Mouse (Mus musculus): ENCODE data around the gene Cyb5b.

Cyb5b gene

DNA sequence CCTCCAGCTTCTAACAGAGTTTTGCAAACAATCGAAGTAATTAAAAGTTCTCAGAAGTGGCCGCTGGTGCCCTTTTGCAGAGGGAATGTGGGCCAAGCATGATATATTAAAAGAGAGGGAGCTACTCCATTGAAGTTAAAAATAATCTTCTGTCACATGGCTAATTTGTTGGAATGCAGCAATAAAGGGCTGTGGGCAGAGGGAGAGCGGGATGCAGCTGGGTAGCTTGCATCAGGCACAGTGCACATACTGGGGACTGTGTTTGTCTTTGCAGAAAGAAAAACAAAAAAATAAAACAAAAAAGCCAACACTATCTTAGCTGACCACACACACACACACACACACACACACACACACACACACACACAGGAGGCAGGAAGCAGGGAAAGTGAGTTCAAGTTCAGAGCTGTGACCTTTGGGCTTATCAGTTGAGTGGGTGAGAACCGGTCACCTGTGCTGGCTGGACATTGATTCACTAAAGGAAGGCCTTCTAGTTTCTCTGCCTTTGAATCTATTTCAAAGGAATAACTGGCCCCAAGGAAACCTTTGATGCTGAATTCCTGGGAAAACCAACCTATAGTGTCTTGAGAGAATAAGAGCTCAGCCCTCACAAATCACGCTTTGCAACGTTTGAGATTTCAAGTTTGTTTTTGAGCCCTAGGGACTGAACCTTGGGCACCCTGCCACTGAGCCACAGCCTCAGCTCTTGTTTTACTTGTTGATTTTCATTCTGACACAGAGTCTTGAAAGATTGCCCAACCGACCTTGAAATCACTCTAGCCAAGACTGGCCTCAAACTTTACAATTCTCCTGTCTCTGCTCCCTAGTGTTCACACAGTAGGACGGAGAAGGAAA is 21.0 kb upstream of the Cyb5b start:
- DNase-seq (ENCODE audit: low read depth in 2 of 2, low spot score in 2 of 2) = no peak

DNA sequence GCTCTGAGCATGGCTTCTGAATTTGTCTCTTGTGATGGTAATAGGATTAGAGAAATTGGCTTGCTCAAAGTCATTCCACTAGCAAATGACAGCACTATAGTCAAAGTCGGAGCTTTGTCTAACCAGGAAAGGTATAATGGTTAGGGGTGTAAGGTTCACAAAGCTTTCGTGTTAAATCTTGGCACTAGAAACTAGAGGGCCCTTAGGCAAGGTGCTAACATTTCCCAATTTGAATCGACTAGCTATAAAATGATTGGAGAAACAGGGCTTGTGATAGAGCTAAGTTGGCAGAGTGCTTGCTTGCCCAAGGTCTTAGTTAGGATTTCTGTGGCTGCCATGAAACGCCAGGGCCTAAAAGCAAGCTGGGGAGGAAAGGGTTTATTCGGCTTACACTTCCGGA is 20.4 kb upstream of the Cyb5b start:
- DNase-seq (ENCODE audit: low read depth in 2 of 2, low spot score in 2 of 2) = no peak

- no peak for DNase-seq (ENCODE audit: low read depth in 2 of 2, low spot score in 2 of 2)
Observed at GRCm38 (mm10) chr8:107132581-107133491, 17.6 kb upstream of the Cyb5b start.

DNA sequence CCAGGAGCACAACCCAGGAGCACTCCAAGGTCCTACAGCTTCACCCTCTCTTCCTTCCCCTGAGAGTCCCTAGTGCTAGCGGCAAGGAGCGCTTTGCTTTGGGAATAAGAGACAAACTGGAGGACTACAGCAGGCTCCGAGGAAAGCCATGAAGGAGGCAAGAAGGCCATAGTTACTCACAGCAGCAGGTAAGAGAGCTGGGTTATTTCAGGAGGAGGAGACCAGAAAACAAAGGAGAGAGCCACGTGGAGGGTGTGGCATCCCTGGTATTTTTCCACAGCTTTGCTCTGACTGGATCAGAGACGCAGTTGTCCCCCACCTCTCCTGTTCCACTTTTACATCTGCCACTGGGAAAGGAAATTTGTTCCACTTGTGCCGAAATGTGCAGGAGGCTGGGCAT is 16.6 kb upstream of the Cyb5b start:
- DNase-seq (ENCODE audit: low read depth in 2 of 2, low spot score in 2 of 2) = no peak

GRCm38 (mm10) chr8:107136003-107136612 is 14.3 kb upstream of the Cyb5b start:
- DNase-seq (ENCODE audit: low read depth in 2 of 2, low spot score in 2 of 2) = no peak

DNA sequence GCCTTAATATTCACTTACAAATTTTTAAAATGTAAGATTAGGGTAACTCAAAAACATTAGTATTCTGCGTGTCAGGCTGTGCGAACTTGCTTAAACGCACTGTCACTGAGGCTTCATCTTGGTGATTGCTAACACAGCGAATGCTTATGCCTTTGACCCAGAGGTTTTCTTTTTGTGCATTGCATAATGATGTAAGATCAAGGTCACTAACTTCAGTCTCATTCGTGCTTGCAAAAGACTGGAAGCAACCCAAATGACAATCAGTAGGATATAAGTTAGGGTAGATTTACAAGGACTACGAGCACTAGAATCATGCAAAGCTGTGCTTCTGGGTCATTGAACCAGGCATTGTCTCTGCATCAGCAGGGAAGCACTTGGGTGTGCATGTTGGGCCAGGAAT is 12.8 kb upstream of the Cyb5b start:
- DNase-seq (ENCODE audit: low read depth in 2 of 2, low spot score in 2 of 2) = no peak

- DNase-seq (ENCODE audit: low read depth in 2 of 2, low spot score in 2 of 2) = no peak
Observed at GRCm38 (mm10) chr8:107138338-107138737, 12.1 kb upstream of the Cyb5b start.

DNA sequence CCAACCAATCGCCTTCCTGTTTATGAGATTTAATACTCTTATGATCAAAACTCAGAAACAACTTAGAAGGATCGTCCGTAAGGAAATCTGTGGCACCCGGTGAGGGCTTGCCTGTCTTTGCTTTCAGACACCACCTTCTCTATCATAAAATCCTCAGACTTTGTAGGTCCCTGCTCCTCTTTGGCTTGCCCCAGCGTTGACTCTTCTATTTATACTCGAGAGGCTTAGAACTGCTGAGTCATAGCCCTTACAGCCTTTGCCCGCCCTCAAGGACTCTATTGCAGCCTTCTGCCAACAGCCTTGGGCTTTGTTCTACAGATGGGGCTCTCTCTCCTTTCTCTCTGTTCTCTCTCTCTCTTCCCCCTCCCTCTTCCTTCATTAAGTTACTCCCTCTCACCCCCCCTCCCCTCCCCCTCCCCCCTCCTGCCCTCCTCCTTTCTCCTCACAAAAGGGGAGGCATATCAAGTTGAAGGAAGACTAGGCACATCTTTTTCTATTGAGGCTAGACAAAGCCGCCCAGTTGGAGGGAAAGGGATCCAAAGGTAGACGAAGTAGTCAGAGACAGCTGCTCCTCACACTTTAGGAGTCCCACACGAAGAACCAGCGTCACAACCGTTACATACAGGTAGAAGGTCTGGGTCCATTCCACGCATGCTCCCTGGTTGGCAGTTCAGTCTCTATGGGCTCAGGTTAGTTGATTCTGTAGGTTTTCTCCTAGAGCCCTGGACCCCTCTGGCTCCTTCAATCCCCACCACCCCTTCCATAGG is 10.6 kb upstream of the Cyb5b start:
- DNase-seq (ENCODE audit: low read depth in 2 of 2, low spot score in 2 of 2) = no peak

GRCm38 (mm10) chr8:107142539-107142938 is 7.9 kb upstream of the Cyb5b start:
- DNase-seq (ENCODE audit: low read depth in 2 of 2, low spot score in 2 of 2) = no peak

- DNase-seq (ENCODE audit: low read depth in 2 of 2, low spot score in 2 of 2) = no peak
Observed at GRCm38 (mm10) chr8:107143501-107143900, 6.9 kb upstream of the Cyb5b start.

GRCm38 (mm10) chr8:107146186-107146585 is 4.3 kb upstream of the Cyb5b start:
- no peak for DNase-seq (ENCODE audit: low read depth in 2 of 2, low spot score in 2 of 2)

DNA sequence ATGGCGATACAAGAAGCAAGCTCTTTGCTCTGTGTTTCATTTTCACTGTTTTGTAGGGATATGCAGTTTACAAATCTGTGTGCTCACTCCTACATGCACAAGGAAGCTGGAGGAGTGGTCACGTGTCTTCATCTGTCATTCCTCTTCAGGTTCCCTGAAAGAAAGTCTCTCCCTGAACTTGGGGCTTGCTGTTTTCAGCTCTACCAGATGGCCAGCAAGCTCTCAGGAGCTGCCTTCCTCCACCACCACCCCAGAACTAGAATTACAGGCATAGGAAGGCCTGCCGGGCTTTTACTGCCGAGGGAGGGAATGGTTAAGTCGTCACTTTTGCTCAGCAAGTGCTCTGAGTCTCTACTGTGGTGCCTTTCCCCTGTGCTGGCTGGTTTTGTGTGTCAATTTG is 1.6 kb upstream of the Cyb5b start:
- DNase-seq (ENCODE audit: low read depth in 2 of 2, low spot score in 2 of 2) = no peak

DNA sequence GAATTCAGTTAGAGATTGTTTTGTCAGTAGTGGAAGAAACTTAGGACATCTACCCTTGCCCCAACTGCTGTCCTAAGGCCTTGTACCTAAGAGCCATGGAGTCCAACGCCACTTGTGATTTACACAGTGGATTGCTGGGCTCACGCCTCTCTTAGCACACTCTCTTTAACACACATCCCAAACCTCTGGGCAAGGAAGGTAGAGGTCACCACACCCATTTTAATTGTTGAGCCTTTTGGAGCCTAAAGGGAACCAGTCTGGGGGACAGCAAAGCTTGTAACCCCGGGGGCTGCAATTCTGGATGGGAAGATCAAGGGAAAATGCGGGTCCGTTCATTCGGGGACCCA is 410 bp upstream of the Cyb5b start:
- DNase-seq (ENCODE audit: low read depth in 2 of 2, low spot score in 2 of 2) = no peak

DNA sequence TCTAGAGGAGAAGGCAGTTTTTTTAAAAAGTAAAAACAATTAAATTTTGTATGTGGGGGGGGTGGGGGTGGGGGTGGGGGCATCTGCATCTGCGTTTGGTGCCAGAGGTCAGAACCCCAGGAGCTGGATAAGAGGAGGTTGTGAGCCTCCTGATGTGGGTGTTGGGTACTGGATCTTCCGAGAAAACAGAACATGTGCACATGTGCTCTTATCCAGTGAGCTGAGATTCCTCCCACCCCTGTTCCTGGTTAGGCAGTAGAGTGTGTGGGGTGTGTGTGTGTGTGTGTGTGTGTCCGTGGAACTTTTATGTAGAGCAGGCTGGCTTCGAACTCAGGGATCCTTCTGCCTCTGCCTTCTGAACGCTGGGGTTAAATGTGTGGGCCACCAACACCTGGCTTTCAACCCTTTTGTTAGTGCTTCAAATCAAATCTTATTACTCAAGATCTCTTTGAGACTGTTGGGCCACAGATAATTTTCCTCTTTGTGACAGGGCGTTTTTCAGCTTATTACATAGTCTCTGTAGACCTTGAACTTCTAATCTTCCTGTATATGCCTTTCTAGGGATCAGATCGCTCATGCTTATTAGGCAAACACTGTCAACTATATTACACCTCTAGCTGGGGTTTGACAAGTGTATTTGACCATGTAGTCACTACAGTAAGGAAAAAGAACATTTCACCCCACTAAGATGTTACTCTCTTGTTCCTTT is 926 bp downstream of the Cyb5b start:
- no peak for DNase-seq (ENCODE audit: low read depth in 2 of 2, low spot score in 2 of 2)

DNA sequence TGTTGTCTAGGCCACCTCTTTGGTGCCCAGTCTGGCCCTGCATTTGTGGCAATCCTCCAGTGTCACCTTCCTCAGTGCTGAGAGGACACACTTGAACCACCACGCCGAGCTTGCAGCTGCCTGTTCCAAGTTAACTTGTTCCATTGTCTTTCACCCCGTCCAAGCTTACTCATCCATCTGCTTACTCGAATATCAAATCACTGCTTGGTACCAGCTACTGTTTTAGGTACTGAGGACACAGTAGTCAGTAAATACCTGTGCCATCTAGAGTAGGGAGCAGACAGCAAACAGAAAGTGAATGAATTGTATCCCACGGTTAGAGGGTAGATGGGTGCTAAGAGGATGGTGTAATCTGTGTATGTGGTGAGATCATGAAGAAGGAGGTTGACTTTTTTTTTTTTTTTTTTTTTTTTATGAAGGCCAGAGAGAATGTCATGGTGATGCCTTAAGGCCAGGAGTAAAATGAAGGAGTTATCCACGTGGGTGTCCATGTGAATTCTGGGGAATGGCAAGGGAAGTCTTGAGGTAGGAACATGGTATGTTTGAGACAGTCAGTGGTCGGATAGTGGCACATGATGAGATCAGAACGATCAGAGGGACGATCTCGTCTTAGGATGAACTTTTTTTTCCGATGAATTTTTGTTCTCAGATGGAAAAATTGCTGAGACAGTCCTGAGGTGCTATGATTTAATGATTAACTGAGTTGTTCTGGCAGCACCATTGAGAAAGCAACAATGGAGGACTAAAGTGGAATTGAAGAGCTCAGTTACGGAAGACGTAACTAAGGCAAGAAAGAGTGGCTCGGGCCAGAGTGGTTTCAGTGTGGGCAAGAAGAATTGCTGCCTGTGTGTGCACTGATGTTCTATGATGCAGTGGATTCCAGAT is 3.1 kb downstream of the Cyb5b start:
- no peak for DNase-seq (ENCODE audit: low read depth in 2 of 2, low spot score in 2 of 2)

DNA sequence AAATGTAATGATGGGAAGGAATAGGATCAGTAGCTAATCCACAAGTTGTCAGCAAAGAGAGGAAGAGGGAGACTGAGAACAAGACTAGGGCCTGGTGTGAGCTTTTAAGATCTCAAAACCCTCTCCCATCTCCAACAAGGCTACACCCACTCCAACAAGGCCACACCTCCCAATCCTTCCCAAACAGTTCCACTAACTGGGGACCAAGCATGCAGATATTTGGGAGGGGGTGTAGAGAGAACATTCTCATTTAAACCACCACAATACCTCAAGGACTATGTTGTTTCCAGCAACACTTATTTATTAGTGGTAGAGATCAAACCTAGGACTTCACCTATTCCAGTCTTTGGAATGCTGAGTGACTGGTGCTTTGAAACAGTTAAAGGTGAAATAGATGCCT is 6.4 kb downstream of the Cyb5b start:
- no peak for DNase-seq (ENCODE audit: low read depth in 2 of 2, low spot score in 2 of 2)

- no peak for DNase-seq (ENCODE audit: low read depth in 2 of 2, low spot score in 2 of 2)
Observed at GRCm38 (mm10) chr8:107157836-107158235, 7.4 kb downstream of the Cyb5b start.

DNA sequence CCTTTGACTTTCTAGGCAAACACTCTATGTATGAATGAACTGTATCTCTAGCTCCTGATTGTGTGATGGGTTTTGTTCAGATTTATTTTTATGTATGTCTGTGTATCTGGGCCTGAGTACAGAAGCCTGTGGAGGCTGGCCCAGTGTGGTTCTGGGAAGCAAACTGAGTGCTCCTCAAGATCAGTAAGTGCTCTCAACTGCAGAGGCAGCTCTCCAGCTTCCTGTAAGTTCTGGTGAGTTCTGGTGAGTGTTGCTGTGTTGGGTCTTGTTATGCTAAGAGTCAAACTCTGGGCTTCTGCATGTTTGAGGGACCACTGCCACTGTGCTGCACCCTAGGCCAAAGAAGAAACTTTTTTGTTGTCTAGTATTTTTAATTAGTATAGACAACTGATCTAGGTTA is 8.4 kb downstream of the Cyb5b start:
- no peak for DNase-seq (ENCODE audit: low read depth in 2 of 2, low spot score in 2 of 2)

DNA sequence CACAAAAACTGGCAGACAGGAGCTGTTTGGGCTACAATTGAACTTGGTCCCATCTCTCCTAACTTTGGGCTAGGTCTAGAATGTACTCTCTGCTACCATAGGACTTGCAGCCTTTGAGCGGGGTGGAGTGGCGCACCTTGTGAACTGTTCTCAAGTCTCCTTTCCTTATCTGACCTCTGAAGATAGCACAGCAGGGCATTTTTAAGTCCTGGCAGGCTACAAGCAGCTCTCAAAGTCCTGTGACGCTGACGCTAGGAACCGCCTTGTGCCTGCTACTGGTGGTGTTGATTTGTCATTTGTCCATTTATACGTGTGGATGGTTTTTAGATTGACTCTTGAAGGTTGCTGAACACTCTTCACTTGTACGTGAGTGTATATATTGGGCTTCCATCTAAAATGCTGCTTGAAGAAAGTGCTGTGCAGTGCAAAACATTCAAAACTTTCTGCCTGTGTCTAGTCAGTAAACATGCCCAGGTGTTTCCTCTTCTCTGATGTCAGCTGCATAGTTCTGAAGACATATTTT is 13.9 kb downstream of the Cyb5b start:
- DNase-seq (ENCODE audit: low read depth in 2 of 2, low spot score in 2 of 2) = no peak

Data from CD8-positive naive resting alpha-beta T cell, adult 2 months (primary cell).